Mouse (Mus musculus) bone marrow macrophage, adult 2 months (primary cell): ENCODE results near the gene Kmt5a.

Experiments
- CTCF ChIP-seq: IDR thresholded peaks from 2 replicates; pipeline ENCODE4 v1.5.1; 2012; ENCODE audit warnings: low read depth, mild to moderate bottlenecking, low read length, moderate library complexity
- POLR2A ChIP-seq: IDR thresholded peaks from 2 replicates; pipeline ENCODE4 v1.6.1; 2012; ENCODE audit warnings: mild to moderate bottlenecking, low read depth, low read length, borderline replicate concordance

DNA sequence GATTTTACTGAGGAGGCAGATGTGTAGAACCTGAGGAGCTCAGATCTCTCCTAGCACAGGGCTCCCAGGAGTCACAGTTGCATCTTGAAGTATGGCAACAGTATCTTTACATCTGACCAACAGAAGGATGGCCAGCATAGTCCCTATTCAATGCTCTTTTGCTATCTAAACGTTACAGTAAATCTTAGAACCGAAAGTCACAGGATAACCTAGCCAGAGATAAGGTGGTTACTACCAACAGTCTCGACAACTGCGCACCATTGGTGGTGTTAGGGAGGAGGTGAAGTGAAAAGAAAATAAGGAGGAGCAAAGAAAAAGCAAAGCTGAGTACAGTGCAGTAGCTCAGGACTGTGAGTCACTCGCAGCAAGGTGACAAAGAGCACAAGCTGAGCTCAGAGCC is 27.6 kb upstream of the Kmt5a start:
- no peak for TF ChIP-seq CTCF
- no peak for TF ChIP-seq POLR2A
